Mouse (Mus musculus): Measurements from ENCODE around the gene Pde7b.

GRCm38 (mm10) chr10:20431336-20431735 is 293.5 kb downstream of the Pde7b start:
- TF ChIP-seq POLR2A (IDR thresholded peaks at IDR 0.05; ENCODE audit: low read depth, low read length) (no peak), NELFE (IDR thresholded peaks at IDR 0.05; ENCODE audit: low read depth, low read length) (no peak), CTCF (conservative IDR thresholded peaks at IDR 0.05 in 1 of 2, IDR thresholded peaks at IDR 0.05 in 1 of 2; ENCODE audit: low read depth in 2 of 2, low read length in 2 of 2) (no peak), ZKSCAN1 (IDR thresholded peaks at IDR 0.05; ENCODE audit: borderline replicate concordance, low read depth, low read length) (no peak)

Data from CH12.LX (cell line).